Mouse (Mus musculus): Measurements from ENCODE around the gene Mpped1.
A peak's percentile ranks its signal among the peaks of the same experiment; 100 is the strongest.

The Mpped1 gene

DNA sequence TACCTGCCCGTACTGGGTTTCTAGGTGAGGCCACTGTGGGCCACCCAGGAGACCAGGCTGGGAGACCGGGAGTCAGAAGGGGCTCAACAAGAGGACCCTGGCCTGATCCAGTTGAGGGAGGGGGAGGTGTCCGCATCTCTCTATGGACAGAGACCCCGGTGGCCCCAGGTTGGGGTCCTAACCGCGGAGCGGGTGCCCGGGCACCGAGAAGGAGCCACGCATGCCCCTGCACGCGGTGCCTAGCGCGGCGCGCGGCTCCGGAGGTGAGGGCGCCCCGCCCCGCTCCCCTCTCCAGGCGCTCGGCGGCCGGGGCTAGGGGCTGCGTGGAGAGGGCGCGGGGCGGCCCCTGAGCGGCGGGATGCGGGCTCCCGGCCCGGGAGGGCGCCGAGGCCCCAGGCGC, at the start of gene Mpped1:
Gene Mpped1 (plus strand): TSS at position 81 of the 400 bp plus-strand sequence.
- DNase-seq (ENCODE audit: low read depth, low spot score), result no peak

DNA sequence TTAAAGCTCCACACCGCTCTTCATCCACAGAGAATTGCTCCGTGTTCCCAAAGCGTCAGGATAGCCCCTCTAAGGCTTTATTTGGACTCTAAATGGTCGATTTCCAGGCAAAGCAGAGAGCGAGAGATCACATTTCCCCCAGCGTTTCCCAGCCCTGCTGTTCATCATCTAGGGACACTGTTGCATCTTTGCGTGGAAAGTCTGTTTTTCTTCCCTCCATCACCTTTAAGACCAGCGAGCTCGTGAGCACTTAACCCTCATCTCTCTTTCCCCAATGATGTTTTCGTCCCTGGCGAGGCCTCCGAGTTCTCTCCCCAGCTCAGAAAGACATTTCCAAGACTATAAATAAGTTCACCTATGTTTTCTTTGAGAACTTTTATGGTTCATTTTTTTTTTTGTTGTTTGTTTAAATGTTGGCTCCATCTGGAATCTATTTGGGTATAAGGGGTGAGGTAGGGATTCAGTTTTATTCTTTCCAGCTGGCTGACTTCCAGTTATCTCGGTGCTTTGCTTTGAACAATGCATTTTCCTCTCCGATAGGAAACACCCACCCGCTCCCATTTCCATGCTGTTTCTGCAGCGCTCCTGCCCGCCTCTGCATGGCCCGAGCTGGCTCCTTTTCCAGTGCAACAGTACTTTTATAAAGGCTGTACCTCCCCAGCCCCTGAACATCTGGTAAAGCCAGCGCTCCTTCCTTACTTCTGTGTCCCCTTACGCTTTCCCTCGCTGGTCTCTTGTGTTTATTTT, 38.4 kb upstream of the Mpped1 start:
- no peak for DNase-seq (ENCODE audit: low read depth, low spot score)

DNA sequence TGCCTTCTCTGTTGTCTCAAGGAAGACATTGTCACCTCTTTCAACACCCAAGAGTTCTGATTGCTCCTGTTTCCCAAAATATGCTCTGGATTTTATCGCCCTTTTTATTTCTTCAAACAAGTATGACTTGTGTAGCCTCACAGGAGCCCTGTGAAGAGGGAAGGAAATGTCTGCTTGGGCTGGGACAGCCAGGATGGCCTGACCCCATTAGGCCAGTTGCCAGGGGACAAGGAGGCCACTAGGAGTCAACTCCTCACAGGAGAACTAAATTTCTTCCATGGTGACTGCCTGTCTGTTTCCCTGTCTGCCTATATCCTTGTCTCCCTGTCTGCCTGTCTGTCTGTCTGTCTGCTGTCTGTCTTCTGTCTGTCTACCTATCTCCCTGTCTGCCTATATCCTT, 37.2 kb upstream of the Mpped1 start:
- DNase-seq (ENCODE audit: low read depth, low spot score), result no peak

DNA sequence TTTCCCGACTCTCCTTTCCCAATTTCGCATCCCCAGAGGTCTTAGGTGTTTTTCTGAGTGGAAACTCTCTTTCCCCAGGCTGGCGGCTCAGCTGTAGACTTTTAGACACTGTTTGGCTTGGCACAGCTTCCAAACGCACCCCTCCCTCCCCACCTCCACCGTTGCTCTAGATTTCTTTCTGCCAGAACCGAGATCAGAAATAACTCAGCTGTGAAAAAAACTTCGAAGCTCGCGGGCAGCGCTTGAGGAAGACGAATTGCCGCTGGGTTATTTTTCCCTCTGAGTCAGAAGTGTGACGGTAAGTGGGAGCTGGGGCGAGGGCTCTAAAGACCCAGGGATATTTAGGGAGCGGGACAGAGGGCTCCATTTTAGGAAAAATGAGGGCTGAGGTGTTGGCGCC, 33.0 kb upstream of the Mpped1 start:
- no peak for DNase-seq (ENCODE audit: low read depth, low spot score)

DNA sequence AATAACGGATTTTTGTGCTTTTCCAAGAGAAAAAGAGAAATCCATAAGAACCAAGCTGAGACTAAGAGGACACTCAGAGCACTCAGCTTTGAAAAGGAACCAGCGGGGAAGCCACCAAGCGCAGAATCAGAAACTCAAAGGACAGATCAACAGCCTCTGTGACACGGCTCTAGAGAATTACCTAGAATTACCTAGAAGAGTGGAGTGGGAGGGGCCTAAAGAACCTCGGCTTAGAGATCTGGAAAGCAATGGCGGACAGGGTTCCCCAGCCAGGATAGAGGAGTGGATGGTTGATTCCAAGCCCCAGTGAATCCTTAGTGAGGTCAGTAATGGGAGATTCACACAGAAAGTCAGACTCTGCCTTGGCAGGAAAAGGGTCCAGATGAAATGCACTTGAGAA, 30.3 kb upstream of the Mpped1 start:
- DNase-seq (ENCODE audit: low read depth, low spot score), result no peak

DNA sequence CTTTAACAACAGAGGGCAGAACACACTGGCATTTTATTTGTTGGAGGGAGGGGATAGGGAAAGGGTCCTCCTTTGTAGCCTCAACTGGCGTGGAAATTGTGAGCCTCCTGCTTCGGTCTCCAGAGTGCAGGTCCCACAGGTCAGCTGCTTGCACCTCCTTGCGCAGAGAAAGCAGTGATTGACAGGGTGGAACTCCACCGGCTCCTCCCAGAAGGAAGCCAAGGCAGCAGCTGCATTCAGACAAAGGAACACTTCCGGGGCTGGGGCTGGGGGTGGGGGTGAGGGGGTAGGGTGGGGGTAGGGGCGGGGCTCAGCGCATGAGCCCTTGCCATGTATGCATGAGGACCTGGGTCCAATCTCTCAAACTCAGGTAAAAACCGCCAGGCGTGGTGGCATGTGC, 29.8 kb upstream of the Mpped1 start:
- no peak for DNase-seq (ENCODE audit: low read depth, low spot score)

DNA sequence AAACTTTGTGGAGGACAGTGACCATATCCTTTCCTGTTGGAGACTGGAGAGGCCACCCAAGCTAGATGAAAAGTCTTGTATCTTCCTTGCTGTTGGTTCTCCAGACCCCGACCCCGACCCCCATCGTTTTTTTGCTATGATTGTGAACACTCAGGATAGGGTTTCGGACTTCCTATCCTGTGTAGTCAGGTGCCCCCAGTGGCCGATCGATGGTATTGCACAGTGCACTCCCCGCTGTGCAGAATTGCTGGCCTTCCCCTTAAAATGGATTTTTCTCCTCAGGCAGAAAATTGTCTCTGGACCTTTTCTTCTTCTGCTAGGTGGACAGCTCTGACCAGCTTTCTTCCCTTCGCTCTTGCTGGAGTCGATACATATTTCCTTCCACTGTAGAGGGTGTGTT, 22.5 kb upstream of the Mpped1 start:
- DNase-seq (ENCODE audit: low read depth, low spot score), result peak; percentile 40

DNA sequence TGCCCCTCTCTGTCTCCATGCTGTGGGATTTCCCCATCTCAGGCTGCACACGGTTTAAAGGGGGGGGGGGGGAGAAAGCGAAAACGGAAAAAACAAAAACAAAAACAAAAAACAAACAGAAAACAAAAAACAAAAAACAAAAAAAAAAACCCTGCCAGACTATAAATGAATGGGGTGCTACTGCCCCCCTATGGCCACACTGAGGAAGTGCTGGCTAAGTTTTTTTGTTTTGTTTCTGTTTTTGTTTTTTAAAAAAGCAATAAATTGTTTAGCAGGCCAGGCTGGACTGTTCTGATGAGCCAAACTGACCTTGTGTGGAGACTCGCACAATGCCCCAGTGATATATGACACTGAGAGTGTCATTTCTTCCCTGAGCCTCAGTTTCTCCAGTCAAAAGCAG, 20.3 kb upstream of the Mpped1 start:
- peak; percentile 20 for DNase-seq (ENCODE audit: low read depth, low spot score)

DNA sequence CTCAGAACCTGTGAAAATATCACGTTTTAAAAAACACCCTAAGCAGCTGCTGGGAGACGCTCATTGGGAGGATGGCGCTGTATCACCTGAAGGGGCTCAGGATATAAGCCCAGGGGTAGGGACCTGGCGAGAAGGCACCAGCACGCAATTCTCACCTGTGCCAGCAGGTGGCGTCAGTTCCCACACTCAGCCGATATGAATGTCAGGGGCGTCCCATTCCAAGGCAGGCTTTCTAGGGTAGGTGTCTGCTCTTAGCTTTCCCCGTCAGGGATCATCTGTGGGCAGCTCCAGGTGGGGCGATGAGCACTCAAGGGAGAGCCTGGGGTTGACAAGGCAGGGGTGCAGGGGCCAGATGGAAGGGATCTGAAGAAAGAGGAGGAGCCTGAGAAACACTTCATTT, 18.6 kb upstream of the Mpped1 start:
- DNase-seq (ENCODE audit: low read depth, low spot score), result peak; percentile 25

DNA sequence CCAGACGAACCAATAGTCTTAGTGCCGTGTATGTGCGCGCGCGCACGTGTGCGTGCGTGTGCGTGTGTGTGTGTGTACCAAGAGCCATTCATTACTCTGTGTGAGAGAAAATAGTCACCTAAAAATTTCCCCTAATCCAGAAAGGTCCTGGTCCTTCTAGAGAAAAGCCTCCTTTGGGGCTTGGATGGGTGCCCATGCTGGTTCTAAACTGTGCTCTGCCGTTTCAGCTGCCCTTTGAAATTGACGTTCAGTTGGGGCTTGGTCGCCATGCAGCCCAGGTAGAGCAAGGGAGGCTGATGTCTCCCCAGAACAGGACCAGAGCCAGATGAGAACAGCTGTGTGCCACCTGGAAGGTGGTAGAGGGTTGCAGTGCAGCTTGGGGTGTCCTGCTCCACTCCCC, 17.8 kb upstream of the Mpped1 start:
- DNase-seq (ENCODE audit: low read depth, low spot score), result no peak

DNA sequence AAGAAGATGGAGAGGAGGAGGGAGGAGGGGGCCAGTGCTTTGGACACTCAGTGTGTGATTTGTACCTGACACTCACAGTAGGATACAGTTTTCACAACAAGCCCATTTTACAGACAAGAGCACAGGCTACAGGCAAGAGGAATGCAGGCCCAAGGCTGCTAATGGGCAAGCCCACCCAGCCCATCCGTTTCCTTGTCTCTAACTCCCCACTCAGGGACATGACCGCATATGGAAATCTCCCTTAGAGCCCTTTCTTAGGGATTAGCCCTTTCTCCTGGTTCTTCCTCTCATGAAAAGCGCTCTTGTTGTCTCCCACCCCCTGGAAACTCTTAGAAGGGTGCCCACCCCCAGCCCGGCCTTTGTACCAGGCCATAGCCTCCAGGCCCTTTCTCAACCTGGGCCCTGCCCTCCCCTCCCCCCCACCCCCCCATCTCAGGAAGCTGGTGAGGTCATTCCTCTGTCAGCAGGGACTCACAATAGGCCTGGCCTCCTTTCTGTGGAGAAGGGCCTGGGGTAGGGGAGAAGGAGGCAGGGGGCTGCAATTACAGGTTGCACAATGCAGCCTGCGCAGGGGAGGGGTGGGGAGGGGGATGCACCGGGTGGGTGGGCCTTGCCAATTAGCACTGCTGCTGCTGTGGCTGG, 13.8 kb upstream of the Mpped1 start:
- no peak for DNase-seq (ENCODE audit: low read depth, low spot score)

DNA sequence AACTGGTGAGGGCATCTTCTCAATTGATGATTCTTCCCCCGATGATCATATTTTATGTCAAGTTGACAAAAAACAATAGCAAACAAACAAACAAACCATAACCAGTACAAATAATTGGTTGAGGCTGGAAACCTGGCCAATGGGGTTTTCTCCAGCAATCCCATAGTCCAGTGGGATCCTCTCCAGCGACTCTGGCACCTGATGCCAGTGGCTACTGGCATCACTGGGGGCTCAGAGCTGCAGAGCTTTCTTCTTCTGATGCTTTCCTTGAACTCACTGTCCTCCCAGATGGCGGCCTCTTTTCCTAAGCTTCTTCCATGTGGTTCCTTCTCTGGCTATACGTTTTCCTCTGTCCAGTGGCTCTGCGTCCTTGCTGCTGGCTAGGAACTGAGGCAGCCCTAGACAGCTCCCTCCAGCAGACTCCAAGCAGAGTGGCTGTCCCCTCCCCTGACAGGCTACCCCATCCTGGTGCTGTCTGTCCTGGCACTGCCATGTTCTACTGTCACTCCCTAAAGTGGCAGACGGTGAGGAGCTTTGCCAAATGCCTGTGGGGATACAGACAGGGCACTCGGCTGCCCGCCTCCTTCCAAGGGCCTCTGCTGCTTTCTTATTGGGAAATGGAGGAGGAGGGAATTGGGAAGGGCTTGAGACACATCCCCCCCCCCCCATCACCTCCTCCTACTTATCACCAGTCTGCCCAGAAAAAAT, 7.8 kb upstream of the Mpped1 start:
- DNase-seq (ENCODE audit: low read depth, low spot score), result no peak

DNA sequence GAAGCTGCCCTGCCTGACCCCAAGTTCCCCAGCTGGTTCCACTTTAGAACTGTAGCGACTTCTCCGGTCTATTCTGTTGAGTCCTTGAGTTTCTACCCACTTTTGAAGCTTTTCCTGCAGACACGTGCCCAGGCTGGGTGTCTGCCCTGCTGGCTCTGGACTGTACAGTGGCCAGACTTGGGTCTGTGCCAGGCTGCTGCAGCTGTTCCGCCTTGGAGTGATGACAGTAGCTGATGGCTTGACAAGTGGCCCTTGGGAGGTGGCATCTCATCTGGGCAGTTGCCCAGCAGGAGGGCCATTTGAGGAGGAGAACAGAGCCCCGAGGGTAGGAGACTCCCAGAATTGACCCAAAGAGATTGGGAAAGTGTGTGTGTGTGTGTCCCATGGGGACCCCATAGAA, 6.8 kb upstream of the Mpped1 start:
- no peak for DNase-seq (ENCODE audit: low read depth, low spot score)

DNA sequence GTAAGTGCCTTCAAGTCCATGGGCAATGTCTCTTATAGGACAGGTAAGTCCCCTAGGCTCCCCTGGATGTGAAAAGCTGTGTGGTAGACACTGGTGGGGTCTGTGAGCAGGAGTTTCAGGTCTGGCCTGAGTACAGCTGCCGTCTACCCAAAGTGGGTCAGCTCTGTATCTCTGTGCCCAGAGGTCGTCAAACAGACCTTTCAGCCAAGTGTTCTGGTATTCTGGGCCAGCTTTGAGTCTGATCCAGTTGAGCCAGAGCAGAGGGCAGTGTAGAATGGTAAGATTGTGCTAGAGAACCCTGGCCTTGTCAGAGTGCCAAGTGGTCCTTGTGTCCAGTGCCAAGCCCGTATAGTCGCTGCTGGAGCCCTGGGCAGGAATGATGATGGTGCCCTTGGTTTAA, 6.3 kb upstream of the Mpped1 start:
- DNase-seq (ENCODE audit: low read depth, low spot score), result no peak

DNA sequence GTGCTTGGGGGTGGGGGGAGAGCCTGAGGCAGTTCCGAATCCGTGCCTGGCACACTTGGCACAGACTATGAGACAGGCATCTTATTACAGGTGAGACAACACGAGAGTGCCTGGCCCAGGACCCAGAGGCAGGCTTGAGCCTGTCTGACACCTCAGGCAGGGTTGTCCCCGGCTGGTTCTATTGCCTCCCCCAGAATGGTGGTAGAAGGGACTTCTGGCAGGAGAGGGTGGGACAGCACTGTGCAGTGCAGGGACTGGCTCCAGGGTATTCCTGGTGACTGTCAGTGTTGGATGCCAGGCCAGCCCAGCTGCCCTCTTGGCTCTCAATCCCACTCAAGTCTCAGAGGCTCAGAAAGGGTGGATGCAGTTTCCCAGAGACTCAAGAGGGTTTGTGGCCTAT, 4.3 kb upstream of the Mpped1 start:
- DNase-seq (ENCODE audit: low read depth, low spot score), result no peak

DNA sequence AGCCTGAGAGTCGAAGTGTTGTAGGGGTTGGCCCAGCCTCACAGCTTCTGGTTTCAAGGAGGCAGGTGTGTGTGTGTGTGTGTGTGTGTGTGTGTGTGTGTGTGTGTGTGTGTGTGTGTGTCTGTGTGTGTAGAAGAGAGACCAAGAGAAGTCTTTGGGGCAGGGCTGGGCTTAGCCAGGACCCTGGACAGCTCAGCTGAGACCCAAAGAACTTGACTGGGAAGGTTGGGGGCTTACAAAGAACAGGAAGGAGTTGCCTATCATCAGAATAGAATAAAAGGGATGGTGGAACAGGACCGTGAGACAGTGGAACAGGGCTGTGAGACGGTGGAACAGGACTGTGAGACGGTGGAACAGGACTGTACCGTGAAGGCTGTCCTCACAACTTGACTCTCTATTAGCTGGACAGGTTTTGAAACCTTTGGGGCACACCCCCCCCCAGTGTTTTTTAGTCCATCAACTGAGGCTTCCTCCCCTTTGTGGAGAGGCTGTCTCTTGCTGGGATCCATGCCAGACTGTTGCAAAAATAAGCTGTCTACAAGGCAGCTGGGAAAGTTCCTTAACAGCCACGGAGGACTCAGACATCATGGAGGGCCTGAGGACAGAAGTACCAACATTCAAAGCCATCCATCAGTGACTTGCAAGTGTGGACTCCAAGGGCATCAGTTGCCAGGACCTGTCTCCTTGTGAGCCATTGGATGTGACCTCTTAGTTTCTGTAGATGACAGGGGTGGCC, 2.8 kb upstream of the Mpped1 start:
- no peak for DNase-seq (ENCODE audit: low read depth, low spot score)

DNA sequence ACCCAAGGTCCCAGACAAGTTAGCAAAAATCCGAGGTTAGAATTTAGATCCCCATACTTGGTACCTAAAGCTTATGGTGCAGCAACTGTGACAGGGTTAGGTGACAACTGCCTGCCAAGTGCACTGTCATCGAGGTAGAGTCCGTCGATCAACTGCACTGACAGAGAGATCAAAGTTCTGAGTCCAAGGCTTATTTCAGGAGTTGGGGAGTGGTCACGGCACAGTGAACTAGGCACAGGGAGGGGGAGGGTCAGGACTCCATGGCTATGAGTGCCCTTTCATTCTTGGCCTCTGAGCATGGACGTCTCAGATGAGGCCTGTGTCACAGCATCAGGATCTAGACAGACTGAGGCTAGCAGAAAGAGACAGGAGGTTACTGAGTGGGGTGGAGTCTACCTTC, 1.8 kb upstream of the Mpped1 start:
- no peak for DNase-seq (ENCODE audit: low read depth, low spot score)

DNA sequence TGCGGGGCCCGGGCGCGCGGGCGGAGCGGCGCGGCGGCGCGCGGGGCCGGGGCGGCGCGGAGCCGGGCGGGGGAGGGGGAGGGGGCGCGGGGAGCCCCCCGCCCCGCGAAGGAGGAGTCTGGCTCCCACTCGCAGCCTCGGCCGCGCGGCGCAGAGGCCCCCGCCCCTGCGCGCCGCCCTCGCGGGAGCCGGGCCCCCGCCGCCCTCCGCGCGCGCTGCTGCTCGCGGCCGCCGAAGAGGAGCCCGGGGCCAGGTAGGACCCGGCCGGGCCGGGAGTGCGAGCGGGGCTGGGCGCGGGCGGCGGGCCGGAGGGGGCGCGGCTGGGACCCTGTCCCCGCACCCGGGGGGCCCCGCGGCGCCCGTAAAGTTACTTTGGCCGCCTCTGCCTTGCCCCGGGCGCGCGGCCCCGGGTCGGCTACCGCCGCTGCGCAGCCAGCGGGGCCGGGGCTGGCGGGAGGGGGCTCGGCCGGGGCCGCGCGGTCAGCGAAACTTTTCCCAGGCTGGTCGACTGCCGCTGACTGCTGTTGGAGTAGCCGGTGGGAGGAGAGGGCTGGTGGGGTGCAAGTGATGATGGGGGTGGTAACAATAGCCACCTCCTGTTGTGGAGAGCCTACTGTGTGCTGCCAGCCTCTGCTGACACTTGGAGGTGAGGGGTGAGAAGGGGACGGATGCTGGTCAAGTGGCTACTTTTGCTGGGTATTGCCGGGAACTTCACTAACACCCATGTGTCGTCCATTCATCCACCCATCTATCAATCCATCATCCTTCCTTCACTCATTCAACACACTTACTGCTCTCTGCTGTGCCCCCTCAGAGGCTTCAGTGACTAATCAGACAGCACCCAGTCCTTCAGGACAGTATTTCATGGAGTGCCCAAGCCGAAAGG, 831 bp downstream of the Mpped1 start:
- no peak for DNase-seq (ENCODE audit: low read depth, low spot score)

DNA sequence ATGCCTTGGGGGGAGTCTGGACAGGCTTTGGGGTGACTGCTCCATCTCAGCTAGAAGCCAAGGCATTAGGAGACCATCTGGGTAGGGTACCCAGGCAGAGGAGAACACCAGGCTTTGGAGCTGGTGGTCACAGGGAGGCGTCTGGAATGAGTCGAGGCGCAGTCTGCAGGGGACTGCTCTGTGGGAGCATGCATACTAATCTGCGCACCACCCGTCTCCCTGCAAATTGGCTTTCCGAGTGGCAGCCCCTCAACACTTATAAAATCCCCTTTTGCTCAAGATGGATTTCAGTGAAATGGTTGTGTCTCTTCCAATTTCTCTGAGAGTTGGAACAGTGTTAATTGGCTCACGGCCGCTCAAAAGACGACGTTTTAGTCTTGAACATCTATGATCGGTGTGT, 2.0 kb downstream of the Mpped1 start:
- no peak for DNase-seq (ENCODE audit: low read depth, low spot score)

DNA sequence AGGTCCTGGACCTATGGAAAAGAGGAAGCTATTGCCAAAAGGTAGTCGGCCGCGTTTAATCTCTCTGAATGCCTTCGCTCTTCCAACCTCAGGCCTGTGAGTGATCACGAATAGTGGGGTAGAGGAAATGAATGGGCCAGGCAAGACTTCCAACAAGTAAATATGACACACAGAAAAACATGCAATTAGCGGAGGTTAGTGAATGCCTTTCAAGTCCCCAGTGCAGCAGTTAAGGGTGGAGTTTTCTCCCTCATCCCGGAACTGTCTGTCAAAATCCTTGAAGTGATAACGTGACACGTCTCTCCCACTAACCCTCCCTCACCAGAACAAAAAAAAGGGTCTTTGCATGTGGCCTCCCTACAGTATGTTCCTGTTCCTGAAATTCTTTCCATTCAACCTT, 3.0 kb downstream of the Mpped1 start:
- DNase-seq (ENCODE audit: low read depth, low spot score), result no peak

DNA sequence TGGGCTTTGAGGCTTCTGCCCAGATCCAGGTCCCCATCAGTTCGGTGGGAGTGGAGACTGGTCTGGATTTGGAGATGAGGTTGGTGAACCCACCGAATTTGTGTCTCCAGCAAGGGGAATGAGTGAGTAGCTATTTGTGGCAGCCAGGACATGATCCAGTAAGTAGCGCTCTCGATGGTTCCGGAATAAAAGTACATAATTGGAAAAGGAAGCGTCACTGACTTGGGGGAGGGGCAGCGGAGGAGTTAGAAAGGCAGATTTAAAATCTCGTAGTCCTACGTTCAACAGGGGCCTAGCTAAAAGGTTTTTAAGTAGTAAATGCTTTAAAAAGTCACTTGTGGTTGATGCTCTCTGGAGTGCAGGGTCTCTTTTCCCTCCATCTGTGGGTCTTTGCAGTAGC, 5.5 kb downstream of the Mpped1 start:
- DNase-seq (ENCODE audit: low read depth, low spot score), result no peak
